Mouse (Mus musculus): ENCODE data around the gene Scrn1. TPM values are rescaled to one million over a fixed set of nuclear protein-coding genes. Genes with fewer than 3 reads are reported as not detected.

Scrn1 gene
- polyA plus RNA-seq, 1 experiment from 2014 or later: 0.34 TPM

DNA sequence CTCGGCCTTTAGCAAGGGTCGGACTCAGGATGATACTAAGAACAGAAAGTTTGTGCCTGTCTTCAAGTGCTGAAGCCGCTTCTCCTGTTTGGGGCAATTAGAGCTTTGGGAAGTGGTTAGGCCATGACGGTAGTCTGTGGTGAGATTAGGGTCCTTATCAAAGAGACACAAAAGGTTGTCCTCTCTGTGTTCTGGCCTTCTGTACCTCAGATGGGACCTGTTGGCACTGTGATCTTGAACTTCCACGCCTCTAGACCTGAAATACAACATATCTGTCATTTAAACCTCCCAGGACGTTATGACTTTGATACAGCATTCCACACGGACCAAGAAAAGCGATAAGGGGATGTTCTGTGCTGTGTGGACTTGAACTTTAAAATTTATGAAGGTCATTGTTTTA lies 37.6 kb downstream of the Scrn1 start:
- Histone ChIP-seq H3K36me3 (ENCODE audit: control insufficient read depth, insufficient read depth) (no peaks in the 10 kb centered on the region), H3K27me3 (ENCODE audit: control insufficient read depth, insufficient read depth, low read depth, low read length) (no peaks in the 10 kb centered on the region), H3K27ac (ENCODE audit: low read length) (no peak overlapping the region), H3K4me1 (ENCODE audit: control insufficient read depth, low read depth, low read length) (no peaks in the 10 kb centered on the region), H3K9ac (ENCODE audit: low read depth, low read length) (no peak overlapping the region), H3K4me2 (ENCODE audit: low read depth, low read length) (no peak overlapping the region; the same call in 1 of the 2 replicates), H3K4me3 (ENCODE audit: low read depth, low read length) (no peak overlapping the region), H3K9me3 (replicated peaks; ENCODE audit: control insufficient read depth, low read length) (no peaks in the 10 kb centered on the region)
- peak; percentile 61 for ATAC-seq (ENCODE audit: low read depth)
- 22% methylated on average over 8 of the region's 8 CpGs for WGBS (ENCODE audit: insufficient replicate concordance)

DNA sequence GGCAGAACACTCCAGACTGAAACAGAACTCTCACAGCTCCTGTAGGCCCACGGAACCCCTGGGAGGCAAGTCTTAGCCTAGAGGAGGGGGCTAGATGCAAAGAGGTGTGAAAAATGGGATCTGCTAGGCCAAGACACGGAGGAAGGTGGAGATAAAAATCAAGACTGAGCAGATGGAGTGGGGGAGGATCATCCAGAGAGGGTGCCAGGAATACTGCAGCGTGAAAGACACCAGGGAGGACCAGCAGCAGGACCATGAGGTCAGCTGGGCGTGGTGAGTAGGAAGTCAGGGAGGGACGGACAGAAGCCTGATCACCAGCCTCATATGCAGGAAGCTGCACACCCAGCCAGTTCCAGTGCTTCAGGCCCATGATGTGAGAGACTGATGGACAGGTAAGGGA lies 47.5 kb downstream of the Scrn1 start:
- no peak for ATAC-seq (ENCODE audit: low read depth)
- Histone ChIP-seq H3K4me3 (ENCODE audit: low read depth, low read length) (no peak overlapping the region), H3K27ac (ENCODE audit: low read length) (no peak overlapping the region), H3K27me3 (ENCODE audit: control insufficient read depth, insufficient read depth, low read depth, low read length) (no peaks in the 10 kb centered on the region), H3K36me3 (ENCODE audit: control insufficient read depth, insufficient read depth) (no peaks in the 10 kb centered on the region), H3K9me3 (replicated peaks; ENCODE audit: control insufficient read depth, low read length) (no peaks in the 10 kb centered on the region), H3K4me1 (ENCODE audit: control insufficient read depth, low read depth, low read length) (no peaks in the 10 kb centered on the region), H3K4me2 (ENCODE audit: low read depth, low read length) (no peak overlapping the region), H3K9ac (ENCODE audit: low read depth, low read length) (no peak overlapping the region)
- 40% methylated on average over 5 of the region's 5 CpGs for WGBS (ENCODE audit: insufficient replicate concordance)

DNA sequence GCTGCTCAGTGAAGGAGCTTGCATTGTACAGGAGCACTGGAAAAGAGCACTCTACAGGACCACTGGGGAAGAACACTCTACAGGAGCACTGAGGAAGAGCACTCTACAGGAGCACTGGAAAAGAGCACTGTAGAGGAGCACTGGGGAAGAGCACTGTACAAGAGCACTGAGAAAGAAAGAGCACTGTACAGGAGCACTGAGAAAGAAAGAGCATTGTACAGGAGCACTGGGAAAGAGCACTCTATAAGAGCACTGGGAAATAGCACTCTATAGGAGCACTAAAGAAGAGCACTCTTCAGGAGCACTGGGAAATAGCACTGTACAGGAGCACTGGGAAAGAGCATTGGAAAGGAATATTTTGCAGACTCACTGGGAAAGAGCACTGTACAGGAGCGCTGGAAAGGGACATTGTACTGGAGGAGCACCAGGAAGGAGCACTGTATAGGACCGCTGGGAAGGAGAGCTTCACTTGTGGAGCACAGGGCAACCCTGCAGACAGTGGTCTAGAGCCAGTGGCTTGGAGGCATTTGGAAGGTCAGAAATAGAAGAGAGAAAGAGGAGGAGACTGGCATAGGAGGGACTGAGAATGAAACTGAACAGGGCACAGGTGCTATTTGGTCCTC lies 49.7 kb downstream of the Scrn1 start:
- H3K4me2 ChIP-seq (ENCODE audit: low read depth, low read length): no peak overlapping the region
- WGBS (ENCODE audit: insufficient replicate concordance): 52% methylated on average over 2 of the region's 2 CpGs
- no peak overlapping the region for H3K27ac ChIP-seq (ENCODE audit: low read length)
- H3K36me3 ChIP-seq (ENCODE audit: control insufficient read depth, insufficient read depth): no peaks in the 10 kb centered on the region
- H3K27me3 ChIP-seq (ENCODE audit: control insufficient read depth, insufficient read depth, low read depth, low read length): no peaks in the 10 kb centered on the region
- no peaks in the 10 kb centered on the region for H3K4me1 ChIP-seq (ENCODE audit: control insufficient read depth, low read depth, low read length)
- H3K9ac ChIP-seq (ENCODE audit: low read depth, low read length): no peak overlapping the region
- H3K9me3 ChIP-seq (replicated peaks; ENCODE audit: control insufficient read depth, low read length): no peaks in the 10 kb centered on the region
- ATAC-seq (ENCODE audit: low read depth): no peak
- no peak overlapping the region for H3K4me3 ChIP-seq (ENCODE audit: low read depth, low read length)

DNA sequence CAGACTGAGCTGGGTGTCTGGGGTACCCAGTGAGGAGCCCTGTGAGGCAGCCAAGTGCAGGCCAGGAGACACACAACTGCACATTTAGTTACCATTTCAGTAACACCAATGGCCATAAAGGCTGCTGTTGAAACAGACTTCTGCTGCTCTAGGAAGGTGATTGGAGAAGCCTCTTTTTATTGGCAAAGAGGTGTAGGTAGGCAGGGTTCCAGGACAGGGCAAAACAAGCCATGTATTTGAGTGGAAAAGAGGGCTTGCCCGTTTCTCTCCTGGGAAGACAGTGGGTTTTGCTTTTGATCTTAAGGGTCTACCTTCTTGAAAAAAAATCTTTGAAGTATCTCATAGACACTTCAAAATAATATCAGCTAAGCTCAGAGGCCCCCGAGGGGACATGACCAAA lies 54.0 kb downstream of the Scrn1 start:
- H3K4me3 ChIP-seq (ENCODE audit: low read depth, low read length): no peak overlapping the region
- H3K4me2 ChIP-seq (ENCODE audit: low read depth, low read length): no peak overlapping the region
- 54% methylated on average over 2 of the region's 2 CpGs for WGBS (ENCODE audit: insufficient replicate concordance)
- no peaks in the 10 kb centered on the region for H3K27me3 ChIP-seq (ENCODE audit: control insufficient read depth, insufficient read depth, low read depth, low read length)
- H3K9me3 ChIP-seq (replicated peaks; ENCODE audit: control insufficient read depth, low read length): no peaks in the 10 kb centered on the region
- ATAC-seq (ENCODE audit: low read depth): no peak
- H3K36me3 ChIP-seq (ENCODE audit: control insufficient read depth, insufficient read depth): no peaks in the 10 kb centered on the region
- no peaks in the 10 kb centered on the region for H3K4me1 ChIP-seq (ENCODE audit: control insufficient read depth, low read depth, low read length)
- no peak overlapping the region for H3K27ac ChIP-seq (ENCODE audit: low read length)
- no peak overlapping the region for H3K9ac ChIP-seq (ENCODE audit: low read depth, low read length)

DNA sequence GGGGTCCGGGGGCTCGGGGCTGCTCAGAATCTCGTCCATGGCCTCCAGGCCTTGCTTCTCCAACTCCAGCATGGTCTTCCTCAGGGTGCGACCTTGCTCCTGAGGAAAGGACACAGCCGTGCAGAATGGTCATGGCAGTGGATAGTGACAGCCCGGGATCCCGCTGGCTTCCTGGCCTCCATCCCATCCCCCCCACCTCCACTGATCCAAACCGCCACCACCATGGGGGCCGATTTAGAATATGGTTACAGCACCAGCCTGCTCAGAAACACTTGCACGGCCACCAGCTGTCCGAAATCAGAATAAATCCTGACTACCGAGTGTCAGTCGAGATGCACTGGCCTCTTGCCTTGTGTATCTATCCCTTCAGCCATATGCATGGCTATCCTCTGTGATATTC lies 57.0 kb downstream of the Scrn1 start:
- no peak for ATAC-seq (ENCODE audit: low read depth)
- Histone ChIP-seq H3K4me2 (ENCODE audit: low read depth, low read length) (no peak overlapping the region), H3K9me3 (replicated peaks; ENCODE audit: control insufficient read depth, low read length) (no peaks in the 10 kb centered on the region), H3K4me1 (ENCODE audit: control insufficient read depth, low read depth, low read length) (no peaks in the 10 kb centered on the region), H3K27ac (ENCODE audit: low read length) (no peak overlapping the region), H3K4me3 (ENCODE audit: low read depth, low read length) (no peak overlapping the region), H3K36me3 (ENCODE audit: control insufficient read depth, insufficient read depth) (no peaks in the 10 kb centered on the region), H3K9ac (ENCODE audit: low read depth, low read length) (no peak overlapping the region), H3K27me3 (ENCODE audit: control insufficient read depth, insufficient read depth, low read depth, low read length) (no peaks in the 10 kb centered on the region)
- 76% methylated on average over 13 of the region's 13 CpGs for WGBS (ENCODE audit: insufficient replicate concordance)

DNA sequence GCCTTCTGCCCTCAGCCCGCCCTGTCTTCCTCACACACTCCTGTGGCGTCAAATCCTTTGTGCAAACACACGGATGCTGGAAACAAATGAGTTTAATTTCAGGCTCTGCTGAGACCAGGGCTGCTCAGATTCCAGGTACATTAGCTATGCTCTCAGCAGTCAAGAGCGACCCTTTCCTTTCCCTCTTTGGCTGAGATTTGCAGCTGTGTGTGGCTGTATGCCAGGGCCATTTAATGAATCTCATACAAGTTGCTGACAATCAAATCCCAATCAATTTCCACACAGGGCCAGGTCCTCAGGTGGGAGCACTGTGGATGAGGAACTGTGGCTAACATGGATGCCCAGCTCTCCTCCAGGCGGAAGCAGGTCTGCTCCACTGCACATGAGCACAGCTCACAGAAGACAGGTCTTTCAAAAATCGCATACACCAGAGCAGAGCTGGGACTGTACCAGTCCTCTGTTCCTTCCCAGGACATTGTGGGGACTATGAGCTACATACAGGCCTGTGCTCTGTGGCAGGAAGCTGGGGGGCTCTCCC lies 58.0 kb downstream of the Scrn1 start:
- no peak overlapping the region for H3K9ac ChIP-seq (ENCODE audit: low read depth, low read length)
- H3K27ac ChIP-seq (ENCODE audit: low read length): no peak overlapping the region
- no peaks in the 10 kb centered on the region for H3K4me1 ChIP-seq (ENCODE audit: control insufficient read depth, low read depth, low read length)
- no peaks in the 10 kb centered on the region for H3K36me3 ChIP-seq (ENCODE audit: control insufficient read depth, insufficient read depth)
- no peaks in the 10 kb centered on the region for H3K9me3 ChIP-seq (replicated peaks; ENCODE audit: control insufficient read depth, low read length)
- H3K4me2 ChIP-seq (ENCODE audit: low read depth, low read length): no peak overlapping the region
- WGBS (ENCODE audit: insufficient replicate concordance): 50% methylated on average over 6 of the region's 6 CpGs
- H3K27me3 ChIP-seq (ENCODE audit: control insufficient read depth, insufficient read depth, low read depth, low read length): no peaks in the 10 kb centered on the region
- no peak overlapping the region for H3K4me3 ChIP-seq (ENCODE audit: low read depth, low read length)
- no peak for ATAC-seq (ENCODE audit: low read depth)

DNA sequence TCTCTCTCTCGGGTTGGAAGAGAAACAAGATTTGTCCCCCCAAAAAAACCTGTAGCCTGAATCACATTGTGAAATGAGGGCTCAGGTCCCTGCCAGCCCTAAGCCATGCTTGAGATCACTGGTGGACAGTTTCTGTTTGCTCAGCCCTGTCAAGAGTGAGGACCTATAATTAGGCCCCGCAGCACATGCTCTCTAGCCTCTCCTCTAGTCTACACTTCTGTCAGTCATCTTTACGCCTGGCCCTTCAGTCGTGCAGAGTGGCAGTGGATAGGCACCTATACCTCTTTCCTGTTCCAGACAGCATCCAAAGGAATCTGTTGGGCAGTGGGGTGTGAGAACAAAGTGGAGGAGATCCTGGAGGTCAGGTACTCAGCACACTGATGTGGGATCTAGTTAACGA lies 58.5 kb downstream of the Scrn1 start:
- Histone ChIP-seq H3K9ac (ENCODE audit: low read depth, low read length) (no peak overlapping the region), H3K4me2 (ENCODE audit: low read depth, low read length) (no peak overlapping the region), H3K27ac (ENCODE audit: low read length) (no peak overlapping the region), H3K4me3 (ENCODE audit: low read depth, low read length) (no peak overlapping the region), H3K36me3 (ENCODE audit: control insufficient read depth, insufficient read depth) (no peaks in the 10 kb centered on the region), H3K4me1 (ENCODE audit: control insufficient read depth, low read depth, low read length) (no peaks in the 10 kb centered on the region), H3K27me3 (ENCODE audit: control insufficient read depth, insufficient read depth, low read depth, low read length) (no peaks in the 10 kb centered on the region), H3K9me3 (replicated peaks; ENCODE audit: control insufficient read depth, low read length) (no peaks in the 10 kb centered on the region)
- 47% methylated on average over 5 of the region's 5 CpGs for WGBS (ENCODE audit: insufficient replicate concordance)
- ATAC-seq (ENCODE audit: low read depth): no peak

DNA sequence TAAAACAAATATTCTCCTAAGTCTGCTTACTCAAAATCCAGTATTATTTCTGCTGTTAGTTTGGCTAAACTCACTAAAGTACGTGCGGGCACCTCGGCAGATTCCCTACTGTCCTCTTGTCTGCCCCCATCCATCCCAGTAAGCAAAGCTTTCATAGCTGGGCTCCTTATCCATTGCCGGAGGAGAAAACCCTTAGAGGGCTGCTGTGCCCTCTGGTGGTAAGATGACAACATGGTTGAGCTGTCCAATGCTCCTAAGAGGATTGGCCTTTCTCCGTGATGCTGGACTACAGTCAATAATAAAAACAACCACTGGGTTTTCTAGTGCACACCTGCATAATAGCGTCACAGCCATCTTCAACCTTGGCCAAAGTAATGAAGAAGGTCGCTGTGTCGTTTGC lies 59.3 kb downstream of the Scrn1 start:
- Histone ChIP-seq H3K4me3 (ENCODE audit: low read depth, low read length) (no peak overlapping the region), H3K27ac (ENCODE audit: low read length) (no peak overlapping the region), H3K9me3 (replicated peaks; ENCODE audit: control insufficient read depth, low read length) (no peaks in the 10 kb centered on the region), H3K36me3 (ENCODE audit: control insufficient read depth, insufficient read depth) (no peaks in the 10 kb centered on the region), H3K9ac (ENCODE audit: low read depth, low read length) (no peak overlapping the region), H3K27me3 (ENCODE audit: control insufficient read depth, insufficient read depth, low read depth, low read length) (no peaks in the 10 kb centered on the region), H3K4me2 (ENCODE audit: low read depth, low read length) (no peak overlapping the region), H3K4me1 (ENCODE audit: control insufficient read depth, low read depth, low read length) (no peaks in the 10 kb centered on the region)
- WGBS (ENCODE audit: insufficient replicate concordance): 33% methylated on average over 8 of the region's 8 CpGs
- no peak for ATAC-seq (ENCODE audit: low read depth)

DNA sequence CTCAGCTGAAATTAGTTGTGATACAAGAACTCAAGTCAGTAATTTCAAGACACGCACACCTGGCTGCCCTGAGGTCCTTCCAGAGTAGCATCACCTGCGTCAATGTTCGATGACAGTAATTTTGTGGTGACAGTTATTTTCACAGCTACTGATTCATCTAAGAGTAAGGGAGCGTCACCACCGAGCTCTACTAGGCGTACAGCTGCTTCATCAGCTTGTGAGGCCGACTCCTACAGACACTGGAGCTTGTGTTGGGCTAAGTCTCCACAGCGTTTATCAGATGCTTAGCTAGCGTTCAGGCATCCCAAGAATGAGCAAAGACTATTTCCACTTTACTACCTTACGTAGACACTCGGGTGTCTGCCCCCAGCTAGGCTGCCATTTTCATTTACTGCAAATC lies 60.0 kb downstream of the Scrn1 start:
- H3K4me2 ChIP-seq (ENCODE audit: low read depth, low read length): no peak overlapping the region
- H3K27ac ChIP-seq (ENCODE audit: low read length): no peak overlapping the region
- 69% methylated on average over 11 of the region's 11 CpGs for WGBS (ENCODE audit: insufficient replicate concordance)
- ATAC-seq (ENCODE audit: low read depth): no peak
- no peak overlapping the region for H3K4me3 ChIP-seq (ENCODE audit: low read depth, low read length)
- no peaks in the 10 kb centered on the region for H3K27me3 ChIP-seq (ENCODE audit: control insufficient read depth, insufficient read depth, low read depth, low read length)
- no peaks in the 10 kb centered on the region for H3K36me3 ChIP-seq (ENCODE audit: control insufficient read depth, insufficient read depth)
- no peak overlapping the region for H3K9ac ChIP-seq (ENCODE audit: low read depth, low read length)
- H3K9me3 ChIP-seq (replicated peaks; ENCODE audit: control insufficient read depth, low read length): no peaks in the 10 kb centered on the region
- H3K4me1 ChIP-seq (ENCODE audit: control insufficient read depth, low read depth, low read length): no peaks in the 10 kb centered on the region
